Mouse (Mus musculus): Measurements from ENCODE around the gene Rhoc. TPM values are rescaled to one million over a fixed set of nuclear protein-coding genes. Genes with fewer than 3 reads are reported as not detected.

The Rhoc gene
- polyA plus RNA-seq, 1 experiment = 40.4 TPM

- peak; percentile 73; the same call in 1 of the 2 replicates for TF ChIP-seq CTCF (IDR thresholded peaks at IDR 0.05; ENCODE audit: borderline replicate concordance, extremely low read depth, insufficient read depth, insufficient read length)
- no peak for TF ChIP-seq POLR2A (IDR thresholded peaks at IDR 0.05; ENCODE audit: borderline replicate concordance, extremely low read depth, insufficient read depth, insufficient read length, poor library complexity, severe bottlenecking)
- peak; percentile 47 for DNase-seq (ENCODE audit: low read depth)
These were observed 18.1 kb upstream of the Rhoc start for GRCm38 (mm10) chr3:104770035-104770434.

DNA sequence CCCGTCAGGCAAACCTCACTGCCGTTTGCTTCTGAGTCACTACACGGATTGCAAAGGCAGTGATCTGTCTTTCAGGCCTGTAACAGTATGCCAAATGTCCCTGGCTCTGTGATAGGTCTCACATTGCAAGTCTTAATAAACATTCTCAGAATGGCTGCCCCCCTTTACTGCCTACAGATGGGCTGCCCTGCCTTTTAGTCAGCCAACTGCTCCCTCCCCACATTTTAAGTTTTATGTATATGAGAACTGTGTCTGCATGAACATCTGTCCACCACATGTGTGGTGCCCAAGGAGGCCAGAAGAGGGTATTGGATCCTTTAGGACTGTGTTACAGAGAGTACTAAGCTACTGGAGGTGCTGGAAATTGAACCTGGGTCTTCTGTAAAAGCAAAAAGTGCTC is 17.3 kb upstream of the Rhoc start:
- TF ChIP-seq CTCF (IDR thresholded peaks at IDR 0.05; ENCODE audit: borderline replicate concordance, extremely low read depth, insufficient read depth, insufficient read length) = no peak
- no peak for TF ChIP-seq POLR2A (IDR thresholded peaks at IDR 0.05; ENCODE audit: borderline replicate concordance, extremely low read depth, insufficient read depth, insufficient read length, poor library complexity, severe bottlenecking)
- DNase-seq (ENCODE audit: low read depth) = no peak

DNA sequence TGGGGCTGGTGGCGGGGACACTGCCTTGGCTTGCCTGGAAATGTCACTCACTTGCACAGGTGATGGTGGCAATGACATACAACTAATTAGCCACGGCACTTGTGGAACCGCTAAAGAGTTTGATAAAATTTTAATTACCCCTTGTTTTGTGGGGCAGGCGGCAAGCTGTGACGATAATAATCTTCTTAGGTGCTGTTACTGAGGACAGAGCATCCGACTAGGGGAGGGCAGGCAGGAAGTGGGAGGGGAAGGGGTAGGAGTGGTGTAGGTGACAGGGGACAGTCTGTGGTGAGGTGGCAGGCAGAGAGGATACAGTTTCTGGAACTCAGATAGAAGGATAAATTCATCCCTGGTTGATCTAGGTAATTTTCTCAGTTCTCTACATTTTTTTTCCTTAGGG is 16.7 kb upstream of the Rhoc start:
- no peak for TF ChIP-seq CTCF (IDR thresholded peaks at IDR 0.05; ENCODE audit: borderline replicate concordance, extremely low read depth, insufficient read depth, insufficient read length)
- TF ChIP-seq POLR2A (IDR thresholded peaks at IDR 0.05; ENCODE audit: borderline replicate concordance, extremely low read depth, insufficient read depth, insufficient read length, poor library complexity, severe bottlenecking) = no peak
- DNase-seq (ENCODE audit: low read depth) = no peak

- TF ChIP-seq CTCF (IDR thresholded peaks at IDR 0.05; ENCODE audit: borderline replicate concordance, extremely low read depth, insufficient read depth, insufficient read length) (no peak), POLR2A (IDR thresholded peaks at IDR 0.05; ENCODE audit: borderline replicate concordance, extremely low read depth, insufficient read depth, insufficient read length, poor library complexity, severe bottlenecking) (no peak)
- no peak for DNase-seq (ENCODE audit: low read depth)
These were observed 14.9 kb upstream of the Rhoc start for GRCm38 (mm10) chr3:104773301-104773700.

DNA sequence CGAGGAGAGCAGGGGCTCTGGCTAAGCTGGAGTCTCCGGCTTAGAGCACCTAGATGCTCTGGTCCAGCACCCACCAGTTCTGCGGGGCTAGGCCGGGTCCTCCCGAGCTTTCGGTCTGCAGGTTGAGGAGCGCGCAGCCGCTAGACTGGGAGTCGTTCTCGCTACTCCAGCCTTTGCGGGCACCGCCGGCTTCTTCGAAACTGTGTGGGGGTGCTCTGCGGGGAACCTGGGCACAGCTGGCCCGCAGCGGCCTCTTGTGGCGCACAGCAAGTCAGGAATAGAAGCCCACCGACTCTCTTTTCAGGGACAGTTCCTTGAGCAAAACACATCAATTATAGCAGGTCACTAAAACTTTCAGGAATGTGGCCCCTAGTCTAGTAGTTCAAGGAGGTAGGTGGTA is 10.8 kb upstream of the Rhoc start:
- peak; percentile 81 for DNase-seq (ENCODE audit: low read depth)
- TF ChIP-seq CTCF (IDR thresholded peaks at IDR 0.05; ENCODE audit: borderline replicate concordance, extremely low read depth, insufficient read depth, insufficient read length) (peak; percentile 65), POLR2A (IDR thresholded peaks at IDR 0.05; ENCODE audit: borderline replicate concordance, extremely low read depth, insufficient read depth, insufficient read length, poor library complexity, severe bottlenecking) (no peak)

DNA sequence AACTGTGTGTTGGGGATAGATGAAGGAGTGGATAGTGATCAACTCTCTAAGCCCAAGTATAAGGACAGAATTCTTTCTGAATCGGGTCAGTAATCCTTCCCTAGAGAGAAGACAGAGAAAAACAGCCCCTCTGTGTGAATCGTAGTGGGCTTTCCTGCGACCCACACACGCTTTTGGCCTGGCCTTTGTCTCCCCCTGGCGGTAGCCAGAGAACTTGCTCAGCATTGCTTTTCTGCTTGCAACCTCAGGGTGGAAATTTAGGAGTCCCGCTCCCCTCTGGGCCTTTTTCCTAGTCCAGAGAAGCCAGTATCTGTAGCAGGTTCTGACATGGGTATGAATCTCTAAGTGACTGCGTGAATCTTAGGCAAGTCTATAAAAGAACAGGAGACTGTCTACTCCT is 8.2 kb upstream of the Rhoc start:
- TF ChIP-seq POLR2A (IDR thresholded peaks at IDR 0.05; ENCODE audit: borderline replicate concordance, extremely low read depth, insufficient read depth, insufficient read length, poor library complexity, severe bottlenecking) (no peak), CTCF (IDR thresholded peaks at IDR 0.05; ENCODE audit: borderline replicate concordance, extremely low read depth, insufficient read depth, insufficient read length) (peak; percentile 98)
- DNase-seq (ENCODE audit: low read depth) = peak; percentile 86

DNA sequence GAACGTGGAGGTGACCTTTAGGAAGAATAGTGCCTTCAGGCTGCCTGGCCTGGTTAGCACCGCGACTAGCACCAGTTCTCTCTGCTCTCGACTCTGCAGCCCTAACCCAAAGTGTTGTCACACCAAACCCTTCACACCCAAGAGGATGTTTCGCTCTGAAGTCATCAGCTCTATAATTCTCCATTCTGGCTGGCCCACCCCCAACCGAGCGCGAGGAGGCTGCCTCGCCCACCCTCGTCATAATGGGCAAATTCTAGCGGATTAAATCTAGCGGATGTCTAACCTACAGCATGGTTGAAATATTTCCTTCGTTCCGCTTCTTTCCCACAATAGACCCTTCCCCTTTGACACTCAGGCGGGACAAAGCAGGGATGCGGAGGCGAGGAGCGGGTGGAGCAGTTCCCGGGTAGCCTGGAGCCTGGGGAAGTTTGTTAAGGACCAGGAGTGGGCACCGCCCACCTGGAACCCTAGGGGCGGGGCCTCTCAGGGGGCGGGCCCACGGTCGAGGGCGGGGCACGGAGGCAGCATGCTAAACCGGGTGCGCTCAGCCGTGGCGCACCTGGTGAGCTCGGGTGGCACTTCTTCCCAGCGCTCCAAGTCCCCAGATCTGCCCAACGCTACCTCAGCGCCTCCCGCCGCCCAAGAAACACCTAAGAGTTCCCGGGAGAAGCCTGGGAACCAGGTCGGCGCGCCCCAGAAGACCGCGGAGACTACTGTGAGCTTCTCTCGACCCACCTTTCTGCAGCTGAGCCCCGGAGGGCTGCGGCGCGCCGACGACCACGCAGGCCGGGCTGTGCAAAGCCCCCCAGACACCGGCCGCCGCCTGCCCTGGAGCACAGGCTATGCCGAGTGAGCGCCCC is 7.4 kb upstream of the Rhoc start, which contains the start of gene Ppm1j:
TSS of gene Ppm1j (plus strand) at position 496 of the 860 bp plus-strand sequence.
- peak; percentile 39 for DNase-seq (ENCODE audit: low read depth)
- TF ChIP-seq POLR2A (IDR thresholded peaks at IDR 0.05; ENCODE audit: borderline replicate concordance, extremely low read depth, insufficient read depth, insufficient read length, poor library complexity, severe bottlenecking) (no peak), CTCF (IDR thresholded peaks at IDR 0.05; ENCODE audit: borderline replicate concordance, extremely low read depth, insufficient read depth, insufficient read length) (no peak)

GRCm38 (mm10) chr3:104781471-104781903 is 6.7 kb upstream of the Rhoc start, which contains the start of gene Fam19a3:
Gene Fam19a3 (minus strand): TSS chr3:104781840.
- TF ChIP-seq CTCF (IDR thresholded peaks at IDR 0.05; ENCODE audit: borderline replicate concordance, extremely low read depth, insufficient read depth, insufficient read length) = no peak
- TF ChIP-seq POLR2A (IDR thresholded peaks at IDR 0.05; ENCODE audit: borderline replicate concordance, extremely low read depth, insufficient read depth, insufficient read length, poor library complexity, severe bottlenecking) = no peak
- no peak for DNase-seq (ENCODE audit: low read depth)

DNA sequence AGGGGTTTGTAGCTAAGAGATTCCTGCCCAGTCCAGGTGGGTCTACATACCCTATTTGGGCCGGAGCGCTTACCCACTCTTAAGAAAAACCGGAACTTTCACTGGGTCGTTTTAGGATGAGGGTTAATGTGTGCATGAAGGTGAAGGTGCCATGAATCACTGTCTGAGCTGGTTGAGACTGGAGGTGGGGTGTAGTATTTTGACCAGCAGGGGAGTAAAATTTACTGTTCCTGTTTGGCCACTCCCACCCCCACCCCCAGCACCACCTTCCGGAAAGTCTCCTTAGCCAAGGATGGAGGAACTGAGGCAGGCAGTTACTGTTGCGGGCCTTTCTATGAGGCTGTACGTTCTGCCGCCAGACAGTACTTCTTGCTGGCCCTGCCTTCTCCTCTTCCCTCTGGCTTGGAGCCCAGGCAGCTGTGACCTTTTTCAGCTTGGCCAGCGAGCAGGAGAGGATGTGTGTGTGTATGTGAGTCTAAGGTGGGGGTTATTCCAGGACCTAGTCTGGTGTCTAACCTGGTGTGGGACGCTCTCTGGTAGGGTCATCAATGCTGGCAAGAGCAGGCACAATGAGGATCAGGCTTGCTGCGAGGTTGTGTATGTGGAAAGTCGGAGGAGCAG is 6.0 kb upstream of the Rhoc start:
- no peak for DNase-seq (ENCODE audit: low read depth)
- TF ChIP-seq POLR2A (IDR thresholded peaks at IDR 0.05; ENCODE audit: borderline replicate concordance, extremely low read depth, insufficient read depth, insufficient read length, poor library complexity, severe bottlenecking) = no peak
- TF ChIP-seq CTCF (IDR thresholded peaks at IDR 0.05; ENCODE audit: borderline replicate concordance, extremely low read depth, insufficient read depth, insufficient read length) = no peak

- TF ChIP-seq CTCF (IDR thresholded peaks at IDR 0.05; ENCODE audit: borderline replicate concordance, extremely low read depth, insufficient read depth, insufficient read length) = no peak
- TF ChIP-seq POLR2A (IDR thresholded peaks at IDR 0.05; ENCODE audit: borderline replicate concordance, extremely low read depth, insufficient read depth, insufficient read length, poor library complexity, severe bottlenecking) = no peak
- no peak for DNase-seq (ENCODE audit: low read depth)
These were observed 4.1 kb upstream of the Rhoc start for GRCm38 (mm10) chr3:104783971-104784500.

- no peak for TF ChIP-seq CTCF (IDR thresholded peaks at IDR 0.05; ENCODE audit: borderline replicate concordance, extremely low read depth, insufficient read depth, insufficient read length)
- TF ChIP-seq POLR2A (IDR thresholded peaks at IDR 0.05; ENCODE audit: borderline replicate concordance, extremely low read depth, insufficient read depth, insufficient read length, poor library complexity, severe bottlenecking) = no peak
- no peak for DNase-seq (ENCODE audit: low read depth)
These were observed 2.9 kb upstream of the Rhoc start for GRCm38 (mm10) chr3:104785284-104785683.

Data from brain, embryonic 14.5 days (tissue).